Mouse (Mus musculus) cerebellum, adult 2 months (tissue): ENCODE data around the gene Ggt1.

ENCODE experiments used
- CTCF ChIP-seq: fragments of 200-500 bp; IDR thresholded peaks from 2 replicates; pipeline ENCODE4 v1.5.1; 2011; ENCODE audit warnings: low read depth, mild to moderate bottlenecking, control low read depth, low read length, moderate library complexity, borderline replicate concordance; ENCODE audit not compliant: insufficient read depth
- POLR2A ChIP-seq: fragments of 200-500 bp; IDR thresholded peaks from 2 replicates; pipeline ENCODE4 v1.6.1; 2011; ENCODE audit warnings: low read length, control low read depth, borderline replicate concordance; ENCODE audit not compliant: insufficient read depth

- TF ChIP-seq POLR2A = no peak
- TF ChIP-seq CTCF = no peak
Observed at GRCm38 (mm10) chr10:75568851-75569250, 7.4 kb downstream of the Ggt1 start.
